Mouse (Mus musculus) liver, embryonic 14 days (tissue): ENCODE measurements around the gene Sprr2a1. TPM values are rescaled to one million over a fixed set of nuclear protein-coding genes. Genes with fewer than 3 reads are reported as not detected.

ENCODE experiments used
- polyA plus RNA-seq: library from polyadenylated mRNA; depleted of rRNA; stranded (reverse); fragments of >200 nt; gene quantifications from 2 replicates; pipeline ENCODE4 v1.2.3, GENCODE M21; 2012; rRNA removed

Sprr2a1 gene
- polyA plus RNA-seq: not detected in 2 replicates

DNA sequence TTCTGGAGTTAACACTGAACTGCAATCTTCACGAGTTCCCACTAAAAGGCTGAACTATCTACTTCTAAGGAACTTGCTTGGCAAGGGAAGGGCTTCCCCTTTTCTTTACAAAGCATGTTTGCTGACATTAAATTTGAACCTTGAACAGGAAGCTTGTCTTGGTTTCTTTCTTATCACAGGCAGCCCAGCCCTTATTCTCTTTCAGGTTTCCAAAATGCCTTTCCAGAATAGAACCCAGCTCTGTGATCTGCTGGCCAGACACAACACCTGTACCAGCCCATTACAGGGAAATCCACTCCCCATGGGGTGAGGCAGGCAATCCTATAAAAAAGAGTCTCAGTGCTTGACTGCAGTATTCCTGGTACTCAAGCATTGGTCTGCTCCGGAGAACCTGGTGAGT lies at the start of gene Sprr2a1, which contains the start of gene Sprr2a2:
Gene Sprr2a1, plus strand, starts transcription at position 231 of the 400 bp plus-strand sequence.
Gene Sprr2a2, plus strand, starts transcription at position 352 of the 400 bp plus-strand sequence.

Other genes starting within 250 kb of the Sprr2a1 start
- not detected in 2 replicates for gene Pglyrp3, start 201.2 kb upstream of the Sprr2a1 start, polyA plus RNA-seq
- 0.03 TPM in 2 replicates for gene Lor, start 132.7 kb upstream of the Sprr2a1 start, polyA plus RNA-seq
- gene Prr9, start 91.9 kb upstream of the Sprr2a1 start, polyA plus RNA-seq: not detected in 2 replicates
- not detected in 2 replicates for gene Lelp1, start 73.1 kb upstream of the Sprr2a1 start, polyA plus RNA-seq
- 0.19 and 0.24 TPM in 2 replicates for gene Sprr2a2, start 121 bp downstream of the Sprr2a1 start, polyA plus RNA-seq
- gene Sprr2a3, start 69.6 kb downstream of the Sprr2a1 start, polyA plus RNA-seq: not detected in 2 replicates
- not detected in 2 replicates for gene Sprr2b, start 100.8 kb downstream of the Sprr2a1 start, polyA plus RNA-seq
- not detected in 2 replicates for gene Sprr2d, start 123.3 kb downstream of the Sprr2a1 start, polyA plus RNA-seq
- not detected in 2 replicates for gene Sprr2e, start 136.3 kb downstream of the Sprr2a1 start, polyA plus RNA-seq
- gene Sprr2f, start 149.4 kb downstream of the Sprr2a1 start, polyA plus RNA-seq: not detected in 2 replicates
- not detected in 2 replicates for gene Sprr2h, start 169.9 kb downstream of the Sprr2a1 start, polyA plus RNA-seq
- gene Sprr2i, start 192.2 kb downstream of the Sprr2a1 start, polyA plus RNA-seq: not detected in 2 replicates
- not detected in 2 replicates for gene Sprr2j-ps, start 202.3 kb downstream of the Sprr2a1 start, polyA plus RNA-seq
- gene Gm9774, start 213.6 kb downstream of the Sprr2a1 start, polyA plus RNA-seq: 3.4 and 4.3 TPM in 2 replicates
- 0.05 TPM in 1 of 2 replicates, not detected in the other for gene Sprr2k, start 216.8 kb downstream of the Sprr2a1 start, polyA plus RNA-seq
- not detected in 2 replicates for gene Sprr1b, start 223.0 kb downstream of the Sprr2a1 start, polyA plus RNA-seq
- gene Sprr3, start 242.9 kb downstream of the Sprr2a1 start, polyA plus RNA-seq: not detected in 2 replicates